Mouse (Mus musculus): Measurements from ENCODE around the gene Cacnb4. TPM values are rescaled to one million over a fixed set of nuclear protein-coding genes. Genes with fewer than 3 reads are reported as not detected.

Cacnb4 gene
- polyA plus RNA-seq, 1 experiment: not detected

DNA sequence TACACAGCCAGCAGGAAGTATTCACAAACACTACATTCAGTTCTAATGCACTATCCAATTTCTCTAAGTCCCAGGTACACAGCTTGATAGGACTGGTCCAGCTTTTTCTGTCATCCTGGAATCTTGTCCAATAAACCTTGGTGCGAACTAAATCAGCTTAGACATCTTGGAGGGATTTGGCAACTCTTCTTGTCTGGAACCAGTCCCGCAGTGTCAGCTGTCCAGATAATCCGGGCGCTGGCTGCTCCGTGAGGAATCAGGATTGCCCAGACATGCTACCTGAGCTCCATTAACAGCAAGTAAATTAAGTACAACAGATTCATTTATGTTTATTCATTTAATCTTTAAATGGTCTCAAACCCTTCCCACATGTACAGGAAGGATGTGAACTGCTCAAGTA is 61.2 kb downstream of the Cacnb4 start:
- H3K36me3 ChIP-seq (ENCODE audit: control insufficient read depth): no peaks in the 10 kb centered on the region
- no peaks in the 10 kb centered on the region for H3K27me3 ChIP-seq (ENCODE audit: control insufficient read depth)
- no peak overlapping the region for H3K4me3 ChIP-seq (replicated peaks)
- H3K4me1 ChIP-seq (ENCODE audit: control insufficient read depth): no peaks in the 10 kb centered on the region
- H3K9me3 ChIP-seq (ENCODE audit: control insufficient read depth, low read length): no peaks in the 10 kb centered on the region
- TF ChIP-seq TAL1 (IDR thresholded peaks at IDR 0.05; ENCODE audit: low read length) (no peak), GATA1 (IDR thresholded peaks at IDR 0.05; ENCODE audit: low read length) (no peak)

DNA sequence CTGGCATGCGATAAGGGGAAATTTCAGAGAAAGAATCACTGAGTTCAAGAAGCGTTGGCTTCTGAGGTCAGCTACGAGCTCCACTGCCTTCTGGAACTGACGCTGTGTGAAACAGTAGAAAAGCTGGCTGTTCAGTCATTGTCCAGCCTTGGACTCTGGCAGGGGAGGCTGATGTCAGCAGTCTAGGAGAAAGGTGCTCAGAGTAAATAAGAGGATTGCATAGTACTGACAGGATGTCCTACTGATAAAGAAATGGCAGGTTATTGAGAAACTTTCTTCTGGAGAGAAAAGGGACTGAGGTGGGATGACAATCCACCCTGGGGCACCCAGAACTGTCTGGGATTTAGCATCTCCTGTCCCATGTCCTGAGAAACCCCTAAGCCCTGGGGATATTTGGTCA is 62.7 kb downstream of the Cacnb4 start:
- Histone ChIP-seq H3K36me3 (ENCODE audit: control insufficient read depth) (no peaks in the 10 kb centered on the region), H3K27me3 (ENCODE audit: control insufficient read depth) (no peaks in the 10 kb centered on the region), H3K4me3 (replicated peaks) (no peak overlapping the region), H3K9me3 (ENCODE audit: control insufficient read depth, low read length) (no peaks in the 10 kb centered on the region), H3K4me1 (ENCODE audit: control insufficient read depth) (no peaks in the 10 kb centered on the region)
- TF ChIP-seq TAL1 (IDR thresholded peaks at IDR 0.05; ENCODE audit: low read length): no peak
- no peak for TF ChIP-seq GATA1 (IDR thresholded peaks at IDR 0.05; ENCODE audit: low read length)

DNA sequence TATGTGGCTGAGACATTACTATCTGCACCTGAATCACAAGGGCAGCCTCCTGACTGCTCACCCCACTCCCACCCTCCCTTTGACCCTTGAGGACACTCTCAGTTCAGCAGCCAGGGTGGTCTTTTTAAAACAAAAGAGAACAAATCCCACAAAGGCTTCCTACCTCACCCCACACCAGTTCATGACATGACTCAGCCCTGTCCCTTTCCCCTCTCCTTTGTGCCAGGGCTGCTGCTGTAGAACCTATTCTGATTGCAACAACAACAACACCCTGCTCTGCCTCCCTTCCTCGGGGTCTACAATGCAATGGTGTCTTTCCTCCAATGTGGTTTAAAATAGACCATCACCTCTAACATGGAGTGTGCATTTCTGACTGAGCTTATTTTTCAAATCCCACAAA is 67.1 kb downstream of the Cacnb4 start:
- no peaks in the 10 kb centered on the region for H3K36me3 ChIP-seq (ENCODE audit: control insufficient read depth)
- H3K27me3 ChIP-seq (ENCODE audit: control insufficient read depth): no peaks in the 10 kb centered on the region
- TF ChIP-seq GATA1 (IDR thresholded peaks at IDR 0.05; ENCODE audit: low read length): no peak
- TF ChIP-seq TAL1 (IDR thresholded peaks at IDR 0.05; ENCODE audit: low read length): no peak
- no peaks in the 10 kb centered on the region for H3K4me1 ChIP-seq (ENCODE audit: control insufficient read depth)
- no peak overlapping the region for H3K4me3 ChIP-seq (replicated peaks)
- H3K9me3 ChIP-seq (ENCODE audit: control insufficient read depth, low read length): no peaks in the 10 kb centered on the region

DNA sequence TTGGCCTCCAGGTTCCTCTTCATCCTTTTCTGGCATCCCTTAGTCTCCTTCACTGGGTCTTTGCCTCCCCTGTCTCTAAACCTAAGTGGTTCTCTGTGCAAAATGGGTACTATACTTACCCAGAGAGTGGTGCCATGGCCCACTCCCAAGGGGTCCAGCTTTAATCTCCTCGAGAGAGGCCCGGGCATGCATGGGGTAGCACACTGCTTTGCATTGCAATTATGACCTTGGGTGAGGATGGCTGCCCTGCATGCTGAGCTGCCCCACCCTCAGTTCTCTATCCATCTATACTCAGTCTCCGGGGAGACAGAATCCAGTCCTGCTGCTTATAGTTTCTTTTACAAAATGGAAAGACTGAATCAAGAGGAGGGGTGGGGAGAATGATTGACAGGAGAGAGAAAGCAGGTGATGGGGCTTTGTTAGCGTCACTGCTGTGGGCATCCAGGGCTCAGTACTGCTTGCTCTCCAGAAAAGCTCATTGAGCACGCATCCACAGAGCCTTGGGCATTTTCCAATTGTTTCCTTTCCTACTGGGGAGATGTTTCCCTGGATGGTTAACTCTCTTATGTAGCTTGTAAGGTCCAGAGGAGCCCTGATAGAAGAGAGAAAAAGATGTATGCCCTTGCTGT is 68.7 kb downstream of the Cacnb4 start:
- Histone ChIP-seq H3K36me3 (ENCODE audit: control insufficient read depth) (no peaks in the 10 kb centered on the region), H3K4me1 (ENCODE audit: control insufficient read depth) (no peaks in the 10 kb centered on the region; the same call in 1 of the 2 replicates), H3K9me3 (ENCODE audit: control insufficient read depth, low read length) (no peaks in the 10 kb centered on the region), H3K4me3 (replicated peaks) (no peak overlapping the region), H3K27me3 (ENCODE audit: control insufficient read depth) (no peaks in the 10 kb centered on the region)
- TF ChIP-seq GATA1 (IDR thresholded peaks at IDR 0.05; ENCODE audit: low read length) (no peak), TAL1 (IDR thresholded peaks at IDR 0.05; ENCODE audit: low read length) (no peak)

DNA sequence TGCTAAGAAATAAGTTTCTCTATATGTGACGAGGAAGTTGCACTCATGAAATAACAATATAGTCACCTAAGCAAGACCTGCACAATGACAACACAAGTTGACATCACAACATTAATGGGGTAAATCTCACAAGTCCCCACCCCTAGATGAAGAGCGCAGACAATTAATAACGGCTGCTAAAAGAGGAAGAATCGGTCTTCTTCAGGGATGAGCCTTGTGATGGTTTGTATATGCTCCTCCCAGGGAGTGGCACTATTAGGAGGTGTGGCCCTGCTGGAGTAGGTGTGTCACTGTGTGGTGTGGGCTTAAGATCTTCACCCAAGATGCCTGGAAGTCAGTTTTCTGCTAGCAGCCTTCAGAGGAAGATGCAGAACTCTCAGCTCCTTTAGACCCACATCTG is 70.3 kb downstream of the Cacnb4 start:
- Histone ChIP-seq H3K27me3 (ENCODE audit: control insufficient read depth) (no peaks in the 10 kb centered on the region), H3K4me3 (replicated peaks) (no peak overlapping the region), H3K9me3 (ENCODE audit: control insufficient read depth, low read length) (no peaks in the 10 kb centered on the region), H3K4me1 (ENCODE audit: control insufficient read depth) (no peaks in the 10 kb centered on the region; the same call in 1 of the 2 replicates), H3K36me3 (ENCODE audit: control insufficient read depth) (no peaks in the 10 kb centered on the region)
- TF ChIP-seq GATA1 (IDR thresholded peaks at IDR 0.05; ENCODE audit: low read length) (no peak), TAL1 (IDR thresholded peaks at IDR 0.05; ENCODE audit: low read length) (no peak)

DNA sequence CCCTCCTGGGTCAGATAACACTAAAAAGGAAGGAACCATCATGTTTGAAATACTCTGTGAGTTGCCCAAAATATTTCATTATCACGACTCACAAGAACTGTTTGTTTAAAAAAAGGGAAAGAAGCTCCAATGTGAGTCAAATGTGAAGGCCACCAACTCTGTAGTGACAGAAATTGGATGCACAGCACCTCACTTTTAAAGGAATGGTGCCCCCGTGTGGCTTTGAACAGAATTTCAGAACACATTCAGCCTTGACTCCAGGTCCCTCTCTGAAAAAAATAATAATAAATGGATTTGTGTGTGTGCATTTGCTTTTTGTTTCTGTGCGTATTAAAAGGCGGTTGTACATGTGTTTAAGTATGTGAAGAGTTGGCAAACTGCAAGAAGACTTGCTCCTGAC is 71.3 kb downstream of the Cacnb4 start:
- Histone ChIP-seq H3K36me3 (ENCODE audit: control insufficient read depth) (no peaks in the 10 kb centered on the region), H3K4me1 (ENCODE audit: control insufficient read depth) (no peaks in the 10 kb centered on the region; the same call in 1 of the 2 replicates), H3K4me3 (replicated peaks) (no peak overlapping the region), H3K9me3 (ENCODE audit: control insufficient read depth, low read length) (no peaks in the 10 kb centered on the region), H3K27me3 (ENCODE audit: control insufficient read depth) (no peaks in the 10 kb centered on the region)
- TF ChIP-seq TAL1 (IDR thresholded peaks at IDR 0.05; ENCODE audit: low read length) (no peak), GATA1 (IDR thresholded peaks at IDR 0.05; ENCODE audit: low read length) (no peak)

DNA sequence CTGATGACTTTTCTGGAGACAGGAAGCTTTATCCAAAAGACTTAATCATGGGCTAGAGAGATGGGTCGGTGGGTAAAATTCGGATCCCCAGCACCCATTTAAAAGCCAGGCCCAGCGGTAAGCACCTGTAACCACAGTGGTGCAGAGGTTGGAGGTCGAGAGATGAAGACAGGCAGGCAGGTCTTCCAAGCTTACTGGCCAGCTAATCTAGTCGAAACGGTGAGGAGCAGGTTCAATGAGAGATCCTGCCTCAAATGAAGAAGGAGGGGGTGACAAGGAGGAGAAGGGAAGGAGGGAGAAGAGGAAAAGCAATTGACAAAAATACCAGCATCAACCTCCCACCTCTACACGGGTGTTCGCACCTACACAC is 72.0 kb downstream of the Cacnb4 start:
- TF ChIP-seq GATA1 (IDR thresholded peaks at IDR 0.05; ENCODE audit: low read length): no peak
- TF ChIP-seq TAL1 (IDR thresholded peaks at IDR 0.05; ENCODE audit: low read length): no peak

DNA sequence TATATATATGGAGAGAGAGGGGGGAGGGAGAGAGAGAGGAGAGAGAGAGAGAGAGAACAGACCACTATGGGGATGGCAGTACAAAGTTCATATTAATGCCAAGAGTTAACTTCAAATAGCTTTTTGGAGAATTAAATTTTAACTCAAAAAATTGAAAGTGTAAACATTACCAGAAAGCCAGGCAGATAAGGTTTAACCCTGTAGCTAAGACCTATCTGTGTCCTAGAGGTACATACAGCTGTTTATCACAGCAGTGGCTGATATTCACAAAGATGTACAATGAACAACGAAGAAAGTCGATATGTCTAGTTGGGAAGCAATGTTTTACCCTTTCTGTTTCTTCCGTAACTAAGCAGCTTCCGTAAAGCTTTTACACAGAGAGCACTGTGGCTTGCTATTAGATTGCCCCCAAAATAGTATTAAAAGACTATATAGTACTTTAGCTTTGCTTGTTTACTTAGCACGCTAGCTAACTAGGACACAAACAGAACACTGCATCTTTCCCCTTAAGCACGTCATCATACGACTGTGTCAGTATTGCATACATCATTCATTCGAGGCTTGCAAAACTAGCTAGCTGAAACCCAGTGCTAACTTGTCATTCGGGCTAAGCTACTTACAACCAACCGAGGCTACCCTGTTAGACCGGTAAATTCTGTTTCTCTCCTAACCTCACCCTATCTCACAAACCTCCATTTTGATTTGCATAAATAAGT is 72.5 kb downstream of the Cacnb4 start:
- Histone ChIP-seq H3K4me1 (ENCODE audit: control insufficient read depth) (no peaks in the 10 kb centered on the region; the same call in 1 of the 2 replicates), H3K27me3 (ENCODE audit: control insufficient read depth) (no peaks in the 10 kb centered on the region), H3K36me3 (ENCODE audit: control insufficient read depth) (no peaks in the 10 kb centered on the region), H3K4me3 (replicated peaks) (no peak overlapping the region), H3K9me3 (ENCODE audit: control insufficient read depth, low read length) (no peaks in the 10 kb centered on the region)
- TF ChIP-seq TAL1 (IDR thresholded peaks at IDR 0.05; ENCODE audit: low read length) (no peak), GATA1 (IDR thresholded peaks at IDR 0.05; ENCODE audit: low read length) (no peak)

More for the DNA sequence above, 72.0 kb downstream of the Cacnb4 start:
- Histone ChIP-seq H3K4me3 (replicated peaks) (no peak overlapping the region), H3K4me1 (ENCODE audit: control insufficient read depth) (no peaks in the 10 kb centered on the region; the same call in 1 of the 2 replicates), H3K36me3 (ENCODE audit: control insufficient read depth) (no peaks in the 10 kb centered on the region), H3K27me3 (ENCODE audit: control insufficient read depth) (no peaks in the 10 kb centered on the region), H3K9me3 (ENCODE audit: control insufficient read depth, low read length) (no peaks in the 10 kb centered on the region)

DNA sequence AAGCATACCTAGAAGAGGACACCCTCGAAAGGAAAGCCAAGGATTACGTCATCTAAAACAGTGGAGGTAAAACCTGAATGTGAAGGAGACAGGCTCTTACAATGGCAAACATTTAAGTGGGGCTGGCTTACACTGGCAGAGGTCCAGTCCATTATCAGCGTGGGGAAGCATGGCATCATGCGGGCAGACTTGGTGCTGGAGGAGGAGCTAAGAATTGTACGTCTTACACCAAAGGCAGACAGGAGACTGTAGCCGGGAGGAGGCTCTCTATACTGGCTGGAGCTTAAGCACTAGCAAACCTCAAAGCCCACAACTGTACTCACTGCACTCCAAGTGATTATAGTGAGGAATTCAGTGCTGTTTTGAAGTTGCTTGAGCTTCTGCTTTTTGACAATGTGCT is 73.2 kb downstream of the Cacnb4 start:
- TF ChIP-seq TAL1 (IDR thresholded peaks at IDR 0.05; ENCODE audit: low read length) (no peak), GATA1 (IDR thresholded peaks at IDR 0.05; ENCODE audit: low read length) (no peak)
- Histone ChIP-seq H3K9me3 (ENCODE audit: control insufficient read depth, low read length) (no peaks in the 10 kb centered on the region), H3K4me3 (replicated peaks) (no peak overlapping the region), H3K36me3 (ENCODE audit: control insufficient read depth) (no peaks in the 10 kb centered on the region), H3K27me3 (ENCODE audit: control insufficient read depth) (no peaks in the 10 kb centered on the region), H3K4me1 (ENCODE audit: control insufficient read depth) (no peaks in the 10 kb centered on the region; the same call in 1 of the 2 replicates)

Data from erythroblast, embryonic 14.5 days (primary cell).